Mouse (Mus musculus) stomach, embryonic 15.5 days (tissue): ENCODE data around the gene Zfand4. TPM values are rescaled to one million over a fixed set of nuclear protein-coding genes. Genes with fewer than 3 reads are reported as not detected.
A peak's percentile ranks its signal among the peaks of the same experiment; 100 is the strongest.
"Not testable (repeated sequence)": the region's sequence is repeated elsewhere in the genome, so short reads cannot be mapped to it uniquely, and the experiment has no call there.

Experiments used
- ATAC-seq: fragments of 200-750 bp; cut with Nextera tagmentation; 2 replicates; pipeline ENCODE4 v1.8.0; 2017; ENCODE audit warnings: low read depth, moderate number of reproducible peaks, moderate TSS enrichment; ENCODE audit not compliant: insufficient read depth, low FRiP score
- H3K27ac ChIP-seq: fragments of 300-500 bp; sonication (generic); 2 replicates; pipeline ENCODE4 v1.5.1; 2015; ENCODE audit warnings: mild to moderate bottlenecking, inconsistent platforms
- H3K27me3 ChIP-seq: fragments of 300-500 bp; sonication (generic); replicated peaks from 2 replicates; pipeline ENCODE4 v1.6.1; 2015; ENCODE audit warnings: inconsistent platforms
- H3K36me3 ChIP-seq: fragments of 300-500 bp; sonication (generic); 2 replicates; pipeline ENCODE4 v1.6.1; 2015; ENCODE audit warnings: inconsistent platforms
- H3K4me1 ChIP-seq: fragments of 300-500 bp; sonication (generic); 2 replicates; pipeline ENCODE4 v1.6.1; 2015; ENCODE audit warnings: inconsistent platforms
- H3K4me2 ChIP-seq: fragments of 300-500 bp; sonication (generic); 2 replicates; pipeline ENCODE4 v1.6.1; 2015; ENCODE audit warnings: mild to moderate bottlenecking, inconsistent platforms
- H3K4me3 ChIP-seq: fragments of 300-500 bp; sonication (generic); replicated peaks from 2 replicates; pipeline ENCODE4 v1.5.1; 2015; ENCODE audit warnings: inconsistent platforms
- H3K9ac ChIP-seq: fragments of 300-500 bp; sonication (generic); 2 replicates; pipeline ENCODE4 v1.6.1; 2015; ENCODE audit warnings: inconsistent platforms
- H3K9me3 ChIP-seq: fragments of 300-500 bp; sonication (generic); 2 replicates; pipeline ENCODE4 v1.6.1; 2016; ENCODE audit warnings: inconsistent platforms
- WGBS: fragments of 180-500 bp; shearing (Covaris S2); methylation state at CpG from one replicate; pipeline ENCODE4 v1.1.7; 2015; 5-methylcytosine and 5-hydroxymethylcytosine counted together
- polyA plus RNA-seq: library from polyadenylated mRNA; unstranded; fragments of >200 nt; fragmentation: Nextera tagmentation; extraction: Ambion mirVana; gene quantifications from 2 replicates; pipeline ENCODE4 v1.2.1, GENCODE M21; 2015

Gene Zfand4
- 5.1 and 5.2 TPM in 2 replicates for polyA plus RNA-seq

DNA sequence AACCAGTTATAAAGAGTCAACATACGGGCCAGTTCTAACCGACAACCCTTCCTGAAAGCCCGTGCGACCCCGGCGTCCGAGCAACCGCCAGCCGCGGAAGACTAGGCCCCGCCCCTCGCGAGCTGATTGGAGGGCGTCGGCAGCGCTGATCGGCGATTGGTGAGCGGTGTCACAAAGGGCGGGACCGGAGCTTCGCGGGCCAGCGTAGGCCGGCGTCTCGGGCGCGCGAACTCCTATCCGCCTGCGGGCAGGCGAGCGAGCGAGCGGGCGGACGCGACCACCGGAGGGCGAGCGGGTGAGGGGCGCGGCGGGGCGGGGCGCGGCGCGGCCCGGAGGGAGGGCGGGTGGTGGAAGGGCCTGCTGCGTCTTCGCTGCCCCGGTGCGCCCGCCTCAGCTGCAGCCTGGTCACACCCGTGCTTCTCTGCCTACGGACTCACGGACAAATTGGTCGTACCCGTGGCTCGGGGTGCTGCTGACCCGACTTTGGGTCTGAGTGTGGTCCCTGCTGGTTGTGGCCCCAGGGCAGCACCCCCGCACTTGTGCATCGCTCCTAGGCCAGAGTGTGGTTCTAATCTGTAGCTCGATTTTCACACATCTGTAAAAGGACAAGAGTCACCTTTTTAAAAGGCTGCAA lies at the start of gene Zfand4:
Zfand4 (plus strand) TSS at position 205 of the 634 bp plus-strand sequence.
- WGBS, result under 1% methylated on average over 65 of the region's 67 CpGs
- H3K27ac ChIP-seq, result peak within 1 kb of the TSS; percentile 48; the same call in 1 of the 2 replicates

DNA sequence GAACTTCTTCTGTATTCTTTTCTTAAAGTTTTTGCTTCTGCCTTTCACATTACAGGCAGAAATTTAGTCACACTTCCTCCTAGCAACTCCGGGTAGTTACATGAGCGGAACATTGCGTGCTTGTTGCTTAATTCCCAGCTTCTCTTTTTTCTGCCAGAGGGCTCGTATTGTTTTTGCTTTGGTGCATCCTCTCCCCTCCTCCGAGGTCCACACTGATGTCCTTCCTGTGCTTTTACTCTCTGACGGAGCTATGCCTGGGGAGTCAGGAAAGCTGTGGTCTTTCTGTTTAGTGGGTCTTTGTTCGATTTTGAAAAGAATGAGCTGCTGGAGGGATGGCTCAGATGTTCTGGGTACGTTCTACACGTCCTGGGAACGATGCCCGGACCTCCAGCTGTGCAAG lies 36.3 kb upstream of the Zfand4 start:
- 78% methylated on average over 11 of the region's 11 CpGs for WGBS

More for the DNA sequence above, at the start of gene Zfand4:
- peak within 1 kb of the TSS; percentile 43 for H3K9ac ChIP-seq
- H3K4me3 ChIP-seq, result peak within 1 kb of the TSS; percentile 59
- H3K4me1 ChIP-seq, result no peaks in the 10 kb centered on the region; the same call in 1 of the 2 replicates
- H3K9me3 ChIP-seq, result no peaks in the 10 kb centered on the region
- H3K36me3 ChIP-seq, result 0 out of 2 replicates have a peak, but pooled peaks cover 4% of the 10 kb centered on the region
- peak within 1 kb of the TSS; percentile 72 for H3K4me2 ChIP-seq
- ATAC-seq, result peak; percentile 99
- H3K27me3 ChIP-seq, result no peaks in the 10 kb centered on the region

DNA sequence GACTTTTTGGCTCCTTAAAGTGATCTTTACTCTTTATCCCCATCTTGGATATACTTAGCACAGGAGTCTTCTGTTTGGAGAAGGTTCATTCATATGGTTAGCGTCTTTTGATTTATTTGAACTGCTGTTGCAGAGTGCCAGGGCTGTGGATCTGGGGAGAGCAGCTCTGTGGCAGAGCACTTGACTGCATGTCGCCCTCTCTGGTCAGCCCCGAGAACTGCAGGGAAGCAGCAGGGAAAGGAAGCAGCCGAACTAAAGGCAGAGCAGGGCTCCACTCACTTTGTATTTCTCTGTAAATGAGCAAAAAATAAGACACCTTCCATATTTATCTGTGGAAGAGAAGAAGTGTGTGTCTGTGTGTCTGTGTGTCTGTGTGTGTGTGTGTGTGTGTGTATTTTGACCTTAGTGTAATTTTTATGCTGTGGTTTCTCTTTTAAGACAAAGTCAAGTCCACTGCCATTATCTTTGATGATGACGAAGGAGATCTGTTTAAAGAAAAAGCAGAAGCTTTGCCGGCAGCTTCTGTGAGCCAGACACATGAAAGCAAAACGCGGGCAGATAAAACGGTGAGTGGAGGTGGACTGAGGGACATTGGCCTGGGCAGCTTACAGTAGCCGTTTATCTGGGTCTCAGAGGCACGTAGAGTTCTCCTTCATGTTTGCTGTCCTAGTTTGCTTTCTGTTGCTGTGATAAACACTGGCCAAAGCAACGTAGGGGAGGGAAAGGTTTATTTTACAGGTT lies 35.1 kb upstream of the Zfand4 start:
- no peak overlapping the region for H3K9ac ChIP-seq
- H3K4me3 ChIP-seq, result no peak overlapping the region
- no peaks in the 10 kb centered on the region for H3K4me1 ChIP-seq
- peaks cover 32% of the 10 kb centered on the region for H3K36me3 ChIP-seq
- H3K4me2 ChIP-seq, result no peak overlapping the region
- no peaks in the 10 kb centered on the region for H3K27me3 ChIP-seq
- ATAC-seq, result no peak
- 61% methylated on average over 12 of the region's 12 CpGs for WGBS
- H3K27ac ChIP-seq, result no peak overlapping the region
- H3K9me3 ChIP-seq, result no peaks in the 10 kb centered on the region

More for the DNA sequence above, 36.3 kb upstream of the Zfand4 start:
- Histone ChIP-seq H3K4me2 (no peak overlapping the region), H3K27me3 (no peaks in the 10 kb centered on the region), H3K9me3 (no peaks in the 10 kb centered on the region), H3K9ac (no peak overlapping the region), H3K4me3 (no peak overlapping the region), H3K27ac (no peak overlapping the region), H3K36me3 (peaks cover 34% of the 10 kb centered on the region), H3K4me1 (no peaks in the 10 kb centered on the region)
- no peak for ATAC-seq

DNA sequence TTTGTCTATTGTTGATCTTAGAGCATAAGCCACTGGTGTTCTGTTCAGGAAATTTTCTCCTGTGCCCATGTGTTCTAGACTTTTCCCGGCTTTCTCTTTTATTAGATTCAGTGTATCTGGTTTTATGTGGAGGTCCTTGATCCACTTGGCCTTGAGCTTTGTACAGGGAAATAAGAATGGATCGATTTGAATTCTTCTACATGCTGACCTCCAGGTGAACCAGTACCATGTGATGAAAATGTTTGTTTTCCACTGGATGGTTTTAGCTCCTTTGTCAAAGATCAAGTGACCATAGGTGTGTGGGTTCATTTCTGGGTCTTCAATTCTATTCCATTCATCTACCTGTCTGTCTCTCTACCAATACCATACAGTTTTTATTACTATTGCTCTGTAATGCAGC lies 29.2 kb upstream of the Zfand4 start:
- not testable (repeated sequence) for H3K4me1 ChIP-seq, H3K27ac ChIP-seq, H3K4me2 ChIP-seq, H3K27me3 ChIP-seq, H3K9ac ChIP-seq, ATAC-seq, H3K4me3 ChIP-seq, H3K9me3 ChIP-seq
- WGBS, result 89% methylated on average over 2 of the region's 2 CpGs
- H3K36me3 ChIP-seq, result peaks cover 18% of the 10 kb centered on the region

DNA sequence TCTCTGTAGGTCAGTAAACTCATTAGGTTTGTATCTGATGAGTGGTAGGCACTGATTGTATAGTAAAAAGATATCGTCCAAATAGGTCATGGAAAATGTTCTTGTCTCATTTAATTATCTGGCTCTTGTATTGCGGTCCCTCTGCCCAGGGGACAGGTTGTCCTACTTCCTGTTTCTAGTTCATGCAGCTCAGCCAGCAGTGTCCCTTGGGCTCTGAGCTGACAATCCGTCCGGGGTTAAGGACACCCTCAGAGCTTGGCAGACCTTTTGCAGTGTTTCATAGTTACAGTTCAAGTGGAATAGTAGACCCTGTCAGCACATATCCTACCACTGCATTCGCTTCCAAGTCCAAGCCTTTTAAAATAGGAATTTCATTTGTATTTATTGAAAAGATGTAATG lies 28.7 kb upstream of the Zfand4 start:
- Histone ChIP-seq H3K9ac (no peak overlapping the region), H3K4me3 (no peak overlapping the region), H3K4me2 (no peak overlapping the region), H3K36me3 (peaks cover 21% of the 10 kb centered on the region), H3K27ac (no peak overlapping the region), H3K4me1 (no peaks in the 10 kb centered on the region), H3K9me3 (no peaks in the 10 kb centered on the region), H3K27me3 (no peaks in the 10 kb centered on the region)
- 91% methylated on average over 5 of the region's 5 CpGs for whole genome bisulfite sequencing
- no peak for ATAC-seq

DNA sequence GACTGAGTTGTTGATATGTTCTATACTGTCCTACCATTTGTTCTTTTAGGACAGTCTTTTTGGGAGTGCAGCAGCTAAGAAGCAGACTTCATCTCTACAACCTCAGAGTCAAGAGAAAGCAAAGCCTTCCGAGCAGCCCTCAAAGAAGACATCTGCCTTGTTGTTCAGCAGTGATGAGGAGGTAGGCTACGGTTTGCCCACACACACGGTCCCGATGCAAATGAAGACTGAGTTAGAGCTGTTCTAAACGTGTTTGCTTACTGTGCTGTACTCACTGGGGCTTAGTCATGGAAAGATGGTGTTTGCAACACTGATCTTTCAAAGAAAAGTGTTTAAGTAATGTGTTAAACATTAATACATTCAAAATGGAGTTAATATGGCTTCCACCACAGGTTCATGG lies 25.9 kb upstream of the Zfand4 start:
- no peak for ATAC-seq
- H3K4me1 ChIP-seq, result no peaks in the 10 kb centered on the region
- H3K27me3 ChIP-seq, result no peaks in the 10 kb centered on the region
- H3K9ac ChIP-seq, result no peak overlapping the region
- no peaks in the 10 kb centered on the region for H3K9me3 ChIP-seq
- no peak overlapping the region for H3K4me3 ChIP-seq
- whole genome bisulfite sequencing, result 92% methylated on average over 5 of the region's 5 CpGs
- H3K36me3 ChIP-seq, result peaks cover 14% of the 10 kb centered on the region
- no peak overlapping the region for H3K4me2 ChIP-seq
- H3K27ac ChIP-seq, result no peak overlapping the region

DNA sequence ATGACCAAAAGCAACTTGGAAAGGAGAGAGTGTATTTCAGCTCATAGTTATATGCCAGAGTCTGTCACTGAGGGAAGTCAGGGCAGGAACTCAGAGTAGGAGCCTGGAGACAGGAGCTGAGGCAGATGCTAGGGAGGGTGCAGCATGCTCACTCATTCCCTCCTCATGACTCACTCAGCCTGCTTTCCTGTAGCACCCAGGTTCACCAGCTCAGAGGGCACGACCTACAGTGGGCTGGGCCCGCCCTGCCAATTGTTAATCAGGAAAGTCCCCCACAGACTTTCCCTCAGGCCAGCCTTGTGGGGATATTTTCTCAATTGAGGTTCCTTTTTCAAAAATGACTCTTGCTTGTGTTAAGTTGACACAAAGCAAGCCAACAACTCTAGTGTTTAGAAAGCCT lies 23.7 kb upstream of the Zfand4 start:
- Histone ChIP-seq H3K27me3 (no peaks in the 10 kb centered on the region), H3K4me1 (no peaks in the 10 kb centered on the region), H3K36me3 (peaks cover 21% of the 10 kb centered on the region), H3K4me2 (no peak overlapping the region), H3K4me3 (no peak overlapping the region), H3K9me3 (no peaks in the 10 kb centered on the region), H3K9ac (no peak overlapping the region), H3K27ac (no peak overlapping the region)
- ATAC-seq, result no peak
- WGBS, result 70% methylated on average over 2 of the region's 2 CpGs

DNA sequence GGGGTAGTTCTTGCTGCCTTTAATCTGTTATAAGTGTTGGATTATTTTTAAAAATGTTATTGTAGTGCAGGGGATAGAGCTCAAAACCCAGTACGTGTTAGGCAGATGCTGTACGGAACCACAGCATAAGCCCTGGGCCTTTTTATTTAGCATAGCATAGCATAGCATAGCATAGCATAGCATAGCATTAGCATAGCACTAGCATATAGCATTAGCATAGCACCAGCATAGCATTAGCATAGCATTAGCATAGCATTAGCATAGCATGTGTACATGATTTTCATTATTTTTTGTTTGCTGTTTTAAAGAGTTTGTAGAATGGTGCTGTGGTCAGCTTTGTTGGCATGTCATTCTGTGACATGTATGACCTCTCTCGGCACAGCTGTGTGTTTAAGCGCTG lies 4.4 kb upstream of the Zfand4 start:
- WGBS, result 94% methylated on average over 4 of the region's 4 CpGs
- peaks cover 9% of the 10 kb centered on the region; the same call in 1 of the 2 replicates for H3K36me3 ChIP-seq
- no peak overlapping the region for H3K9ac ChIP-seq
- H3K27ac ChIP-seq, result no peak overlapping the region
- no peak for ATAC-seq
- no peak overlapping the region for H3K4me3 ChIP-seq
- H3K4me2 ChIP-seq, result no peak overlapping the region
- H3K9me3 ChIP-seq, result no peaks in the 10 kb centered on the region
- H3K27me3 ChIP-seq, result no peaks in the 10 kb centered on the region
- no peaks in the 10 kb centered on the region for H3K4me1 ChIP-seq

DNA sequence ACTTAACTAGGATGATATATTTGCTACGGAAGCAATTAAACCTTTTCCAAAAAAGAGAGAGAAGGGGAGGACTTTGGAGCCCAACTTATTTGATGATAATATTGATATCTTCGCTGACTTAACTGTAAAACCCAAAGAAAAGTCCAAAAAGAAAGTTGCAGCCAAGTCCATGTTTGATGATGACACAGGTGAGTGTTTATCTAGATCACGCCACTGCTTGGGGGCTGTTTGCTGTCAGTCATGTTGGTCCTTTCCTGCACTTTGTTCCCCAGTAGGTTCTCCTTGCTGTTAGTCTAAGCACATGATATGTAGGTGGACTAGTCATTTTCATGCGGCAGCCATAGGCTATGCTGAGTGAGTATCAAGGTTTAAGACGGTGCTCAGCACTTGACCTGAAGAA lies 3.5 kb upstream of the Zfand4 start:
- H3K4me2 ChIP-seq, result no peak overlapping the region
- H3K27me3 ChIP-seq, result no peaks in the 10 kb centered on the region
- H3K9me3 ChIP-seq, result no peaks in the 10 kb centered on the region
- H3K36me3 ChIP-seq, result 0 out of 2 replicates have a peak, but pooled peaks cover 4% of the 10 kb centered on the region
- no peak overlapping the region for H3K27ac ChIP-seq
- no peak for ATAC-seq
- no peak overlapping the region for H3K4me3 ChIP-seq
- WGBS, result 89% methylated on average over 5 of the region's 5 CpGs
- H3K9ac ChIP-seq, result no peak overlapping the region
- H3K4me1 ChIP-seq, result no peaks in the 10 kb centered on the region

DNA sequence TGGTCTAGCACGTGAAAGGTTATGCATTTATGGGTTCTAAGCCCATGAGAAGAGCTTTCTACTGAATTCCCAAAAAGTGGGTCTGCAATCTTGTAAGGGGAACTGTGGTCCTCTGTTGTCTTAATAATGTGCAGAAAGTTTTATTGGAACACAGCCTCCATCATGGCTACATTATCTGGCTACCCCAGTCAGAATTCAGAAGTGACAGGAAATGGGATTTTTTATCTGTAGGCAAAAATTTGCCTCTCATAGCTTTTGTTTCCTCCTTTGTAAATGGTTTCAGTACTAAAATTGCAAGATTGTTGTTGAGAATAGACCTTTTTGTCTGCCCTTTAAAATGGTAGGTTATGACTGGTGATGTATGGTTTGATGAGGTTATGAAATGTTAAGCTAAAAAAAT lies 1.2 kb upstream of the Zfand4 start:
- Histone ChIP-seq H3K36me3 (0 out of 2 replicates have a peak, but pooled peaks cover 4% of the 10 kb centered on the region), H3K4me1 (no peaks in the 10 kb centered on the region; the same call in 1 of the 2 replicates)
- WGBS, result 90% methylated on average over 1 of the region's 1 CpGs

DNA sequence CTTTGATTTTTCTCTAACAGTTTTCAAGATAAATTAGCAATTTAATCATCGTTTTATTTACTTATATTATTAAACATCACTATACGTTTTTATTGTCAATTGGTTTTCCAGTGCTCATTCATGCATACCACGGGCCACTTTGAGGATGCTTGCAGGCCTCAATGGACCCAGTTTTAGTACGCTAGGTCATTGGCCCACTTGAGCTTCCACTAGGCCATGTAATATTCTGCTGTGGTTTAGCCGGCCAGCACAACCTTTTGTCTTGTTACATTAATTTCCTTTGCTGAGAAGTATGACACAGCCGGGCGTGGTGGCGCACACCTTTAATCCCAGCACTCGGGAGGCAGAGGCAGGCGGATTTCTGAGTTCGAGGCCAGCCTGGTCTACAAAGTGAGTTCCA lies 814 bp downstream of the Zfand4 start:
- no peak for ATAC-seq
- 86% methylated on average over 11 of the region's 11 CpGs for WGBS
- H3K9ac ChIP-seq, result no peak overlapping the region
- no peaks in the 10 kb centered on the region for H3K9me3 ChIP-seq
- H3K27me3 ChIP-seq, result no peaks in the 10 kb centered on the region
- H3K27ac ChIP-seq, result no peak overlapping the region
- peak overlapping the region; percentile 72 for H3K4me2 ChIP-seq
- no peaks in the 10 kb centered on the region; the same call in 1 of the 2 replicates for H3K4me1 ChIP-seq
- 0 out of 2 replicates have a peak, but pooled peaks cover under 1% of the 10 kb centered on the region for H3K36me3 ChIP-seq
- H3K4me3 ChIP-seq, result peak overlapping the region; percentile 59

More for the DNA sequence above, 1.2 kb upstream of the Zfand4 start:
- Histone ChIP-seq H3K4me3 (no peak overlapping the region), H3K27me3 (no peaks in the 10 kb centered on the region), H3K4me2 (no peak overlapping the region), H3K9ac (no peak overlapping the region), H3K27ac (no peak overlapping the region), H3K9me3 (no peaks in the 10 kb centered on the region)
- no peak for ATAC-seq

DNA sequence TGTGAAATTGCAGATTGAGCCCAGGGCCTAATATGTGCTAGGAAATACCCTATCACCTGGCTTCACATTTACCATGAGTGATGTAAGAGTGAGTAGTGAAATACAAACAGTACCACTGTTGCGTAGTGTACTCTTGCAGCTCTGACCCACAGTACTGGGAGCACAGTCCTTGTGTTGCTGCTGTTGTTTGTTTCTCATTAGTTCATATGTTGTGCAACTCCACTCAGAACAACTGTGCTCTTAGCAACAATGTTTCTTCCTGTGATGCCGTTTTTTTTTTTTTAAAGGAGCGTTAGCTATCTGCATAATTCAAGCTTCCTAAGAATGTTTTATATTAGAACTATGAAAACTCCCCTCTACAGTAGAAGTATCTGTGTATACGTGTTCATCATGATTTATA lies 1.6 kb downstream of the Zfand4 start:
- no peak for ATAC-seq
- 71% methylated on average over 4 of the region's 4 CpGs for WGBS
- no peak overlapping the region for H3K4me3 ChIP-seq
- no peaks in the 10 kb centered on the region for H3K9me3 ChIP-seq
- H3K27ac ChIP-seq, result no peak overlapping the region
- H3K9ac ChIP-seq, result no peak overlapping the region
- no peaks in the 10 kb centered on the region for H3K27me3 ChIP-seq
- no peaks in the 10 kb centered on the region for H3K36me3 ChIP-seq
- no peak overlapping the region for H3K4me2 ChIP-seq
- H3K4me1 ChIP-seq, result no peaks in the 10 kb centered on the region; the same call in 1 of the 2 replicates
